Mouse (Mus musculus): ENCODE data around the gene Itga11. TPM values are rescaled to one million over a fixed set of nuclear protein-coding genes. Genes with fewer than 3 reads are reported as not detected.

Itga11 gene
- 0.48 and 0.52 TPM in 2 replicates for polyA plus RNA-seq (2015; fragmentation: Nextera tagmentation; extraction: Ambion mirVana)

DNA sequence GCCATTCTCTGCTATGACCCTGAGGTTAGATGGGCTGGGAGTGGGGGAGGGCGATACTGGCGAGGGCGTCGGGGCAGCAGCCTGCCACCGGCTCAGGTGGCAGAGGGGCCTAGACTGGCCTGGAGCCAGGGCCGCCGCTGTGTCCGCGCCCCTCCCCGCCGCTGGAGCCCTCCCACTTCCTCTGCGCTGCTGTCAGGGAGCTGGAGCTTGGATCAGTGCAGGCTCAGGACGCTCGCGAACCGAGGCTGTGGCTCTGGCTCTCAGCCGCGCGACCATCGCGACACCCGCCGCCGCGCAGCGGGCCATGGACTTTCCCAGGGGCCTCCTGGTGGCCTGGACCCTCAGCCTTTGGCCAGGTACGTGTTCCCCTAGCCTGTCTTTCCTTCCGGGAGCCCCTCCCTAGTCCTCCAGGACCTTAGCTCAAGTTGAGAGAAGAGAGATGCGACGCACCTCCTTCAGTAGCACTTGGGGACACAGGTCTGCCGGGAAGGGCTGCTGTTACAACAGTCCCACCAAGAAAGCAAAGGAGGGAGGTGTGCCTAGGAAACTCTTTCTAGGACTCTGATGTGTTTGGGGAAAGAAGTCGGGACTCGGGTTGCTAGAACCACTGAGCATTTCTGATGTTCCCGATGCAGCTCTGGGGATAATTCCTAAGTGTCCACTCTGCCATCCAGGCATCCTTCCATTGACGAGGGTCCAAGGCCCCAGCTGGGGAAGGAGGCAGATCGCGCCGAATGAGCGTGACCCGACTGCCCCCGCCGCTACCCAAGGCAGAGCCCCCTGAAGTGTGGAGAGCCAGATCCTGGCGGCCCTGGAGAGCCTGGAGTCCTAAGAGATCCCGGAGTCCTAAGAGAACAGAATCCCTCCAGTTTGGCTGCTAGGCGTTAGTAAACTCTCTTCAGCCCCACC lies at the start of gene Itga11:
Gene Itga11, plus strand, starts transcription at position 186 of the 909 bp plus-strand sequence.

DNA sequence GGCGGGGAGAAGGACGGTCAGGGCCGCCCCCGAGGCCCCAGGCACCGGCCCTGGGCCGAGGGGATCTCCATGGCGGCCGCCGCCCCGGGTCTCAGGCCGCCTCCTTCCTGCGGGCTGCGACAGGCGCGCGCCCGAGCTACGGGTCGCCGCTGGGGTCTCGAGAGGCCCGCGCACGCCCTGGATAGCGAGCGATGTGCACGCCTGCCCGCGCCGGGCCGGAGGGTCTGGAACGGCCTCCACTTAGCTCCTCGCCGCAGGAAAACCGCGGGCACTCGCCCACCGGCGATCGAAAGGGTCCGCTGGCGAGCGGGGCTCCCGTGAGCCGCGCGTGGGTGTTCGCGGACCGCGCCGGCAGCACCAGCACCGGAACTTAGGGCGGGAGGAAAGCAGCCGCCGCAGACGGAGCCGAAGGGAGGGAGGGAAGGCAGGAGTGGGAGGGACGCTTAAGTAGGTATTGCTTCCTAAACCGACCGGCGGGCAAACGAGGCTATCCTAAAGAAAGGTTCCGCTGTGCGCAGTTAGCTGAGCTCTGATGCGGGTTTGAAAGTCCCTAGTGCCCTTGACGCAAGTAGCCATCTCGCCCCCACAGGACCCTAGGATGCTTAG lies 134.0 kb downstream of the Itga11 start, which contains the start of gene Fem1b:
Gene Fem1b, minus strand, starts transcription at position 419 of the 606 bp plus-strand sequence.

Other genes starting within 250 kb of the Itga11 start
- 28.2 and 30.0 TPM in 2 replicates for gene Coro2b, start 140.8 kb upstream of the Itga11 start, polyA plus RNA-seq (2015; fragmentation: Nextera tagmentation; extraction: Ambion mirVana)
- 27.8 and 32.7 TPM in 2 replicates for gene Fem1b, start 134.1 kb downstream of the Itga11 start, polyA plus RNA-seq (2015; fragmentation: Nextera tagmentation; extraction: Ambion mirVana)
- 8.6 and 9.4 TPM in 2 replicates for gene Cln6, start 161.0 kb downstream of the Itga11 start, polyA plus RNA-seq (2015; fragmentation: Nextera tagmentation; extraction: Ambion mirVana)
- 9.7 and 11.9 TPM in 2 replicates for gene Calml4, start 180.3 kb downstream of the Itga11 start, polyA plus RNA-seq (2015; fragmentation: Nextera tagmentation; extraction: Ambion mirVana)

All from neural tube, postnatal 0 days (tissue).